Mouse (Mus musculus) megakaryocyte, embryonic 14.5 days (primary cell): ENCODE results near the gene Arsk.

Experiments used
- FLI1 ChIP-seq: IDR thresholded peaks from 2 replicates; pipeline ENCODE4 v1.6.1; 2012; ENCODE audit warnings: low read length, inconsistent platforms, mixed read lengths
- GATA1 ChIP-seq: IDR thresholded peaks from 3 replicates; pipeline ENCODE4 v1.6.1; 2012; ENCODE audit warnings: mixed read lengths, low read length, inconsistent platforms, borderline replicate concordance

- TF ChIP-seq FLI1 (no peak), GATA1 (no peak)
Observed at GRCm38 (mm10) chr13:76024588-76024987, 73.9 kb downstream of the Arsk start.
